Mouse (Mus musculus) kidney, postnatal 25 days (tissue): ENCODE data around the gene Tmem80.
A peak's percentile ranks its signal among the peaks of the same experiment; 100 is the strongest.

Experiments
- DNase-seq, 2 experiments: peaks; one replicate each; pipeline ENCODE4 v3.0.0; 2021; ENCODE audit warnings: mixed read lengths in 2 of 2

Tmem80 gene

GRCm38 (mm10) chr7:141363106-141363751, 35.7 kb downstream of the Tmem80 start:
- DNase-seq, result peak; percentile 72 to 87

GRCm38 (mm10) chr7:141363752-141364125, 36.2 kb downstream of the Tmem80 start:
- DNase-seq, result peak in 1 of 2 experiments; percentile 34

- DNase-seq, result no peak
Measured at GRCm38 (mm10) chr7:141364349-141365048, 37.0 kb downstream of the Tmem80 start.

- DNase-seq, result no peak
Measured at GRCm38 (mm10) chr7:141365049-141365445, 37.5 kb downstream of the Tmem80 start.

- no peak for DNase-seq
Measured at GRCm38 (mm10) chr7:141367358-141367757, 39.8 kb downstream of the Tmem80 start.

- no peak for DNase-seq
Measured at GRCm38 (mm10) chr7:141369918-141370317, 42.4 kb downstream of the Tmem80 start.

- peak in 1 of 2 experiments; percentile 35 for DNase-seq
Measured at GRCm38 (mm10) chr7:141371942-141372595, 44.5 kb downstream of the Tmem80 start.

- DNase-seq, result peak in 1 of 2 experiments; percentile 38
Measured at GRCm38 (mm10) chr7:141373611-141374010, 46.1 kb downstream of the Tmem80 start.

- DNase-seq, result peak in 1 of 2 experiments; percentile 7
Measured at GRCm38 (mm10) chr7:141374399-141374798, 46.9 kb downstream of the Tmem80 start.

- DNase-seq, result no peak
Measured at GRCm38 (mm10) chr7:141379584-141379983, 52.0 kb downstream of the Tmem80 start.

- DNase-seq, result no peak
Measured at GRCm38 (mm10) chr7:141381068-141381835, 53.7 kb downstream of the Tmem80 start.
